Mouse (Mus musculus) layer of hippocampus, postnatal 14 days (tissue): ENCODE measurements around the gene Gng13. TPM values are rescaled to one million over a fixed set of nuclear protein-coding genes. Genes with fewer than 3 reads are reported as not detected.

ENCODE experiments used
- DNase-seq, 2 experiments: peaks; one replicate each; pipeline ENCODE4 v3.0.0; 2021 to 2022; ENCODE audit warnings: low spot score in 2 of 2, mixed read lengths in 1 of 2
- long read RNA-seq, 2 experiments: library from polyadenylated mRNA; stranded (forward); transcript quantifications; one replicate each; pipeline ENCODE4 v2.0.0; 2021
- total RNA-seq, 2 experiments: library from RNA; stranded (reverse); gene quantifications; 2 replicates each; pipeline ENCODE4 v1.2.3; 2021

Gene Gng13
- total RNA-seq: 100 to 1,000 TPM in 1 of 2 experiments, 10 to 100 TPM in 1; 78.0 to 103 TPM
- long read RNA-seq, experiment 1, transcript Gng13-201 (3 exons, 347 nt): major isoform, 10 of 13 reads
- long read RNA-seq, experiment 1, partial matches to known transcripts: 2 of 13 reads
- long read RNA-seq, experiment 1, other reads (novel, unspliced or antisense): 0 of 13 reads
- long read RNA-seq, experiment 2, transcript Gng13-201 (3 exons, 347 nt): major isoform, 43 of 46 reads
- long read RNA-seq, experiment 2, partial matches to known transcripts: 3 of 46 reads
- long read RNA-seq, experiment 2, other reads (novel, unspliced or antisense): 0 of 46 reads

DNA sequence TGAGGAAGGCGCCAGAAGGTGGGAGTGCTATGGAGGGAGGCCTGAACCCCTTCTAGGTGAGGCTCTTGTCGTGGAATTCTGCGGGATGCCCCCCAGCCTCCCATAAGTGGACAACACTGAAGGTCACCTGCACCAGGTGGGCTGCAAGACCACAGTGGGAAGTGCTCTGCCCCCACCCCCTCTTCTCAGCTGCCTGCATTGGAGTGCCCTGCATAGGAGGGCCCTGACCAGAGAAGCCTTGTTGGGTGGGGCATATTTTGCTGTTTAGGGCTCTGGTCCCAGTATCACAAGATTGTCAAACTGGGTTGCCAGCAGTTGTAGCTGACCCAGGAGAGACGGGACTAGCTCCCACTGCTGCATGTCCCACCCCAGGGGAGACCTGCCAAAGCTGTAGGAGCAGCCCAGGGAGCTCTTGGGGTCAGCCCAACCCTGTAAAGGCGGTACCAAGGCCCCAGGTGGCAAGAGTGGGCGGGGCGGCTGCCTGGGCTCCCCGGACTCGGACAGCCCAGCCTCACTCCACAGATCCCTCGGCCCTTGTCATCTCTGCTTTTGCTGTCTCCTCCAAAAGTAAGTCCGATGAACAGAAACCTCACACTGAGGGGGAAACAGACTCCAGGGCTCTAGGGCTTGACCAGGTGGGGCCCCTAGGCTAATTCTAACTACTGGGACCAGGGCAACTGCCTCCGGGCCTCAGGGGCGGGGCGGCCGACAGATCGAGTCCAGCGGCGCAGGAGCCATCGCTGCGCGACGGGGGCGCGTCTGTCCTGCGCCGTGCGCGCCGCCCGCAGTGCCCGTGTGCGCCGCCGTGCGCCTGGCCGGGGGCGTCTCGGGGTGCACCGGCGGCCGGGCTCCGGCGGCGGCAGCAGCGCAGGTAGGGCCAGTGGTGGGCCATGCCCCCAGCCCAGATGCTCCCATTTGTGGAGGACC is at the start of gene Gng13:
Gng13 (plus strand) TSS at position 461 of the 927 bp plus-strand sequence.
- DNase-seq: no peak

DNA sequence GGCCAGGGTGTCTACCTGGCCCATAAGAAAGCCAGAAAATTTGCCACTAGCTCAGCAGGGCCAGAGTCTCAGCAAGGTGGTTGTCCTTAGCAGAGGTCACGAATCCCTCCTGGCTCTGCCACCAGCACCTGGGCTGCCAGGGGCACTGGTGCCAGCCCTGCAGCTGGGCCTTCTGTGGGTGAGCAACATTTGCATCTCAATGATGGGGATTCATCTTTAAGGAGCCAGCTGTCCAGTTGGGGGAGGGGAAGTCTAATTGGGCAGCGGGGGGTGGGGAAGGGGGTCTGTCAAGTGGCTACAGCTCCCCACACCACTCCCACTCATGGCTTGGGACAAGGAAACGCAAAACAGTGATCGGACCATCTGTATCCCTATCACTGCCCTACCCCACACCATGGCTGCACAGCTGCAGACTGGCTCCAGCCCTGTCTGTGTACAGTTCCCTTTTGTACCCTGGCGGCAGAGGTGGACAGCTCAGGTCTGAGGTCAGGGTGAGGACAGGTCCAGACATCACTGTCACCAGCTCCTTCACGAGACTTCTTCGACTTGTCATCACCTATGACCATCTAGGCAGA is 48.4 kb upstream of the Gng13 start:
- peak in 1 of 2 experiments; percentile 52 for DNase-seq

DNA sequence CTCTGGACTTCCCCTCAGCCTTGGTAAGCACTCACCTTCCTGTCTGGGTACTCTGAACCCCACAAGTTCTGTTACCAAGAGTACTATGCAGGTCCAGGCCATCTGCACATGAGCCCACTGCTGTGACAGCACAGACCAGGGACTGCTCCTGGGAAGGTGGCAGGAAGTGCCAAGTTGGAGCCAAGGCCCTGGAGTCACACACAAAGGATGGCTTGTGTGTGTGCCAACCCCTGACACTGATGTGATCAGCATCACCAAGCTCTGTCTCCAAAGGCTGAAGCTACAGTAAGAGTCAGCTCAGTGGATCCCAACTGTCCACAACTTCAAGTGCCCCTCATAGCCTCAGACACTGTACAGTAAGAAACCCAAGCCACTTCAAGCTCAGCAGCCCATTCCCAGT is 44.0 kb upstream of the Gng13 start:
- no peak for DNase-seq

DNA sequence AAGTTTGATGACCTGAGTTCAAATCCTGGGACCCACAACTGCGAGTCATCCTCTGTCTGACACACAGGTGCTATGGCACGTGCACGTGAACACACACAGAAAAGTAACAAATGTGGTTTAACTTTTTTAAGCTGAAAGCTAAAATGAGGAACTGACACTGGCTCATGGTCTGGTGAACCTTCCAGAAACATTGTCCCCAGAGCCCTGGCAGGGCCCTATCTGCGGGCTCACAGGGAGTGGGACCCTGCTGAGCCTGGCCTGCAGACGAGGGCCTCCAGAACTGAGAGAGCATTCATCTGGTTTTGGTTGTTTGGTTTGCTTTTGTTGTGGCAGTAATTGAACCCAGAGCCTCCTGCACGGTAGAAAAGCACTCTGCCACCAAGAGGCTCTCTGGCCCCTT is 39.0 kb upstream of the Gng13 start:
- no peak for DNase-seq

DNA sequence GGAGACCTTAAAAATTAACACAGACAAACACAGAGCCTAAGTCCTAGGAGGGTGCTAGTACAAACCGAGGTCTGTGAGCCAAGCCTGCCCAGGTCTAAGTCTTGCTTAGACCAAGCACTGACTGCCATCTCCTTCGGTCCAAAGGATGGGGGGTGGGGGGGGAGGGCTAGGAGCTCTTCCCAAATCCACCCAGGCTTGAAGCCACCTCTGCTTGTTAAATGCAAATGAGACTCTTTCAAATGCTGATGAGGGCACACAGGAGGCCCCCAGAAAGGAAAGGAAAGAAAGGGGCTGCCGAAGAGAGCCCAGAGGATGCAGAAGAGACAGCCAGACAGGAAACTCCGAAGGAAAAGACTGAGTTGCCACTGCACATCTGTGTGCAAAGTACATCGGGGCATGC is 37.2 kb upstream of the Gng13 start:
- no peak for DNase-seq

DNA sequence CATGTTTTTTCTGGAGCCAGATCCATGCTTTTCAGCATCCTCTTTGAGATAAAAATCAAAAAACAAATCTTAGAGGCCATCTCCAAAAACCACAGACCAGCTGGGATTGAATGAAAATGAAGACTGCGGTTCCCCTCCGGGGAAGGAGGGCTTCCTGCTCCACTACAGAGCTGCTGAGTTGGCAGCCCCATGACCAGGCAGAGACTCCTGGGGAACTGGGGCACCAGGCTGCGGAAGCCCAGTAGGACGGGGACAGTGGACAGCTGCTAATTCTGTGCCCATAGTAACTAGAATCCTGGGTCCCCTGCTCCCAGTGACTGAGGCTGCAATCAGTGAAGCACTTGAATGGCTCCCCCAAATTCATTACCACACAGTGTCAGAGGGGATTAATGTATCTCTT is 35.3 kb upstream of the Gng13 start:
- DNase-seq: no peak

DNA sequence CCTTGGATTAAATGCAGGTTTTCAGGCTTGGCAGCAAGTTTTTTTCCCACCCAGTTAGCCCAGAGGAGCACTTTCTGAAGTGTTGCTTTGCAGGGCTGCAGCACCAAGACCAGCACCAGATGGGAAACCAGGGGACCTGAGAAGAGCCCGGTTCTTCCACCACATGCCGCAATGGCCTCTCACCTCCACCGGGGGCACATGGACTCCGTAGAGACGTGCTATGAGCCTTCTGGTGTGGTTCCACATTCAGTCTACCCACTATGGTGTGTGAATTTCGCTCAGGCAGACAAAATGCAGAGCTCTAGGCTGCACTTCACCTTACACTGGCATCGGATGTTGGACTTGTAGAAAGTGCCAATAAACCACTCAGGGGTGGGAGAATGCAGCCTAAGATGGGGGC is 30.6 kb upstream of the Gng13 start:
- no peak for DNase-seq

DNA sequence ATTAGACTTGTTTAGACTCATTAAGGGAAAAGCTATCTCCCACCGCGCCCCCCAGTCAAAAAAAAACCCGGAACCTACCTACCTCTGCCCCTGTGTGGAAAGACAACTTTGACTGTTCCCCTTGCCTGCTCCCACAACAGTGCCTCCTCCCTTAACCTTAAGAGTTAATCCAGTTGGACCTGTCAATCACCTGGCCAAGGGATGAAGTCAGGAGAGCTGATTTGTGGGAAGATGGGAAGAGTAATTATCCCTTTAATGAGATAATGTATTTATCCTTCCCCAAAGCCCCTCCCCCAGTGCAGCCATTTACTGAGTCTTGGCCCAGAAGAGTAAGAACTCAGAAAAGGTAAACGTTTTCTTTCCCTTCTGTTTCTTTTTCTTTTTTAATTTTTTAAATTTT is 28.0 kb upstream of the Gng13 start:
- no peak for DNase-seq

DNA sequence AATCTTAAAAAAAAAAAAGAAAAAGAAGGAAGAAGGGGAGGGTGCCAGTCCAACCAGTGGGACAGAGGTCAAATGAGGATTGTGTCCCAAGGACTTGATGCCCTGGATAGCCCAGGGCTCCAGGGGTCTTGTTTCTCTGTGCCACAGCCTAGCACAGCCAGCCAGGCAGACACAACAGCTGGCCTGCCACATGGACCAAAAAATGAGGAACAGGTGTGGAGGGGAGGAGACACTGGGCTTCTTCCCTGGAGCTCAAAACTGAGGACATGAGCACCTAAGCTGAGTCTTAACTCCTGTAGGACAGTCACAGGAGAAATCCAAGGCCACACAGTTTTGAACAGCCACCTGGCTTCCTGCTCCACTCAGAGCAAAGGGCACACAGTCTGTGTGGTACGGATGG is 20.7 kb upstream of the Gng13 start:
- no peak for DNase-seq

DNA sequence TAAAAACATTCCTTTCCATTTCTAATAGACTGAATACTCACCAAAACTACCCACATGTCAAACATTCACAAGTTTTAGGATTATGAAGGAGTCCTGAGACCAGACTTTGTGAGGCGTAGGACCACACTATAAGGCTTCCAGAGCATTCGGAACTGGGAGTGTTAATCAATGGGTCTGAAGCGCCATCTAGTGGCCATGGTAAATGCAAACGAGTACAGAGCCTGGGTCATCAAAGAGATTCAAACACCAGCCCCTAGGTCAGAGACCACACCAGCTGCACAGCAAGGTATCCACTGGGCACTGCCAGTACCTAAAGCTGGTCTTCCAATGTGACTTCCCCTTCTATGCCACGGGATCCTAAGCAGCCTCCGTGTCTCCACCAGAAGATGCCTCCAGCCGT is 18.5 kb upstream of the Gng13 start:
- DNase-seq: peak; percentile 77 to 90

DNA sequence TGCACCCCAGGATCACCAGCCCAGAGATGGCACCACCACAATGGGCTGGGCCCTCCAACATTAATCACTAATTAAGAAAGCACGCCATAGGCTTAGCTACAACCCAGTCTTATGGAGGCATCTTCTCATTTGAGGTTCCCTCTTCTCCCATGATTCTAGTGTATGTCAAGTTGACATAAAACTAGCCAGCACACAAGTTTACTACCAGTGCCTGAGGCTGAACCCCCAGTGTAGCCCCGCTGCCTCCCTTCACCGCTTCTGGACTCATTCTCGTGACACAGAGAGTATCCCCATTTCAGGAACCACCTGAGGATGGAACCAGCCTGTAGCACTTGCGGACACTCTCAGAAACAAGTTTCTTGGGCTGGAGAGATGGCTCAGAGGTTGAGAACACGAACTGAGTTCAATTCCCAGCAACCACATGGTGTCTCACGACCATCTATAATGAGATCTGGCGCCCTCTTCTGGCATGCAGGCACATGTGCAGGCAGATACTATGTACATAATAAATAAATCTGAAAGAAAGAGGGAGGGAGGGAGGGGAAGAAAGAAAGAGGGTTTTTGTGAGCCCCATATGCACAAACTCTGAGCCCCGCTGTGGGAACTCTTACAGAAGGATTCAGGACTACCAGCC is 16.0 kb upstream of the Gng13 start:
- DNase-seq: no peak

DNA sequence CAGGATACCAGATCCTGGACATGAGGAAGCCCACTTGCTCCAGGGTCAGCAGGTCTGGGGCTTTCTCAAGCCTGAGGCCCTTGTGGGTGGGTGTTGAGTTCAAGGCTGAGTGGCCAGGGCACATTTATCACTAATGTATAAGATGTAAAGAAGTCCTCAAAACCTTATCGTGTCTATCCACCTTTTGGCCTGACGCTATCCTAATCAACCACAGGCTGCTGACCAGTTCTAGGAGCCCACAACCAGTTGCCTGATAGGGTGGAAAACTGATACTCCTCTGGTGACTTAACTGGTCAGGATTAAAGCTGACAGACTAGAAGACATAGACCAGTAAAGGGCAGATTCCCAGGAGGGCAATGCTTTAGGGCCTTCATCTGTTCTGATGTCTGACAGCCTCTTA is 7.0 kb upstream of the Gng13 start:
- DNase-seq: no peak

DNA sequence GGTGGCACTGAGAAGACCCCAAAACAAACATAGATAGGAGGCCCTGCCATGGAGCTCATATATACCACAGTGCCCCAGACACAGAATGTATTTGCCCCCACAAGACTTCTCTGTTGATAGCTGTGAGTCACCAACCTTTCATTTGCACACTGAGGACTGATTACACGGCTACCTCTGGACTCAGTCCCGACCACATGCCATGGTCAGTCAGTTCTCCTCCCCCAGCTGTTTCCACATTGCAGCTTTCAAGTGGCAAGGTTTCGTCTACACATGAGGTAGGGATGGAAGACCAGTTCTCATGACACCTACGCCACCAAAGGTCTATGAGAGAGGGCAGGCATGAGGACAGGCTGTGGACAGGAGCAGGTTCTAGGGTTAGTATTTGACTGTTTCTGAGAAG is 5.8 kb upstream of the Gng13 start:
- DNase-seq: no peak

DNA sequence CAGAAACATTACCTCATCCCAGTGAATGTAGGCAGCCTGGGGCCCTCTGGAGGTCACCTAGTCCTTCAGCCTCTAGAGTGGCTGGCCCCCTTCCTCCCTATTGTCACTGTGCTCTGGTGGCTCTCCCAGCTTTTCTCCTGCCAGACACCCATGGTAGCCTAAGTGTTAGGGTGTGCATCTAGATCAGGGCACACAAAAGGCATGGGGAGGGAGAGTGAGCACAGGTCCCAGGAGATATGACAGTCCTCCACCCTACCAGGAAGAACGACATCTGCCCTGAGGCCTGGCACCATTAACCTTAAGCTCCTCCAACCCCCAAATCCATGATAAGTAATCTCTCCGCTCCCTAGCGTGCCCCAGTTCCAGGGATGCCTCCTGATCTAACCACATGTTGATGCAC is 1.3 kb upstream of the Gng13 start:
- DNase-seq: no peak

DNA sequence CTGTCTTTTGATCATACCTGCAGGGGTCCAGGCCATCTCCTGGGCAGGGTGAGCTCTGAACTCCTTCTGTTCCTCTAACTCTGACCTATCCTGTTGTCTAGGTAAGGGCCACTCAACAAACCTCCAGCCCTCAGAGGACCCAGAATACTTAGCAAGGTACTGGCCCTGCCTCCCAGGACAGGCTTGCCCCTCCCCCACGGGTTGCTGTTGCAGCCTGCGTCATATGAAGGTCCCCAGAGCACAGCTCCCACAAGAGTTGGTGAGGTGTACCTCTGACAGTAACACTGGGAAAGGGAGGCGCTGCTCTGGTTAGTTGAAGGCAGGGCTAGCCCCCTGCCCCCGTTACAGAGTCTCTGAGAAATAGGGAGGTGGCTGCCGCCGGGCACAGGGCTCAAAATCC is 841 bp upstream of the Gng13 start:
- DNase-seq: no peak

DNA sequence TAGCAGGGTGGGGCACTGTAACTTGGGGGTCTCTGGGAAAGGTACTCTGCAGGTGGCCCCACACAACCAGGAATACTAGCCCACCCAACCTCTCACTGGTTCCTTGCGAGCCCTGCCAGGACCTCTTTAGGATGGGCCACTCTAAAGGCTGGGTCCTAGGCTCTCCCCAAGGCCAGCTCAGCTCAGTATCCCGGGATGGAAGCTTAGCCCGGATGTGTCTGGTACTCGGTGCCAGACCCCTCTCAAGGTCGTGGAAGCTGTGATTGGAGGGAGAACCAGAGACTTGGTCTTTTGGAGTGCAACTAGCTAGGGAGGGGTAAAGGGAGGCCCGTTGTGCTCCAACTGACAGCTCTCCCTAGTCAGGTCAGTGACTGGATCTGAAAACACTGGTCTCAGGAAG is 720 bp downstream of the Gng13 start:
- no peak for DNase-seq

DNA sequence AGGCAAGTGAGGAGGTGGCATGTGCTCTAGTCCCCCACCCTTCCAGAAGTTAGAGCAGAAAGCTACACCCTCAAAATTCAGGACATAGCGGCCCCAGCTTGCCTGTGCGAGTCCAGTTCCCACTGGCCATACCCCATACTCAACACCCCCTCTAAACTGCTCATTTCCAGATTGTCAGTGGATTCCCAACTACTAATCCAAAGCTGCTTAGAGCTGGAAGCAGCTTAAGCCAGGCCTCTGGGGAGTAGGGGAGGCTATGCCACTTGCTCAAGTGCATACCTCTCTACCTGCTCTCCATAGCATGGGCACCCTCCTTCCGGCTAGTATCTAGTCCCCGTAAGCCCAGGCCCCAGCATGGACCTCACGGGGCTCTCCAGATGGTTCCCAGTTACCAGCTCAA is 4.5 kb downstream of the Gng13 start:
- no peak for DNase-seq

DNA sequence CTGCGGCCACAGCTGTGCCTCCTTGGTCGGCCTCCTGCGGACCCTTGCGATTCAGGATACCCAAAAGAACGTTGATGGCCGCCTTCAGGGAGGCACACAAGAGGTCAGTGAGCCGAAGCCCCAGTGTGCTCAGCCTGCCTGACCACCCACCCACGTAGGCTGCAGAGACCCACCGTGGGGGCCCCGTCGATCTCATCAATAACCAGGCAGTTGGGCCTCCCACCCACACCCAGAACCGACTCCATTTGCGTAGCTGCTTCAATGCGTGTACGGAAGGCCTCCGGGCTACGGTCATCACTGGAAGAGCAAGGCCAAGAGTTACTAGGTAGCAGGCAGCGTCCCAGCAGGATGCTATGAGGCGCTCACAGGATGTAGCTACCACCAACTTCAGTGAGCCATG is 6.5 kb downstream of the Gng13 start:
- DNase-seq: no peak

DNA sequence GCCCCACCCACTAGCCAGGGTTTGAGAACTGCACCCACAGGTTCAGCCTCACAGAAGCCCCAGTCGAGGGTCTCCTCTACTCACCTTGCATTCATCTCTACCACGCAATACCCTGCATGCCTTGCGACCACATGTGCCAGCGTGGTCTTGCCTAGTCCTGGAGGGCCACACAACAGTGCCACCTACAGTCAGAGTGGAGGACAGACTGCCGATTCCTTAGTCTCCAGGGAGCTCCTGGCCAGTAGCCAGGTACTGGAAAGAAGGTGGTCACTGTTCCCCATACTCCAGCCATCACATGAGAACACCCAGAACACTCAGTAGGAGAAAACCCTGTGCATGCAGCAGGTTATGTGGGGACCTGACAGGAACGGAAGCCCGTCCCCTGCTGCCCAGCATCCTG is 6.9 kb downstream of the Gng13 start:
- DNase-seq: no peak

DNA sequence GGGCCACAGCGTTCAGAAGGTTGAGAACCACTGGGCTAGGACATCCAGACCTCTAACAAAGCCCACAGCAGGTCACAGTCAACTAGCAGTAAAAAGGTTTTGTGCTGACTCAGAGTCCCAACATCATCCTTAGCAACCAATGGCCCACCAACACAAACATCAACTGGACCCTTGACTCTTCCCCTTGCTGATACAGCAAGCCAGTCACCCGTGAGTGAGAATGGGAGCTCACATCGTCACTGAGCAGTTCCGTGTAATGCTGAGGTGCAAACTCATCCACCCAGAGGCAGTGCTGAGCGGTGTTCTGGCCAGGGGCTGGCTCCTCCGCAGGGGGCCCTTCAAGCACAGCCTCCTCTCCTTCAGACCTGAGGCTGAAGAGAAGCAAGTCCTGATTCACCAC is 8.3 kb downstream of the Gng13 start:
- DNase-seq: no peak

DNA sequence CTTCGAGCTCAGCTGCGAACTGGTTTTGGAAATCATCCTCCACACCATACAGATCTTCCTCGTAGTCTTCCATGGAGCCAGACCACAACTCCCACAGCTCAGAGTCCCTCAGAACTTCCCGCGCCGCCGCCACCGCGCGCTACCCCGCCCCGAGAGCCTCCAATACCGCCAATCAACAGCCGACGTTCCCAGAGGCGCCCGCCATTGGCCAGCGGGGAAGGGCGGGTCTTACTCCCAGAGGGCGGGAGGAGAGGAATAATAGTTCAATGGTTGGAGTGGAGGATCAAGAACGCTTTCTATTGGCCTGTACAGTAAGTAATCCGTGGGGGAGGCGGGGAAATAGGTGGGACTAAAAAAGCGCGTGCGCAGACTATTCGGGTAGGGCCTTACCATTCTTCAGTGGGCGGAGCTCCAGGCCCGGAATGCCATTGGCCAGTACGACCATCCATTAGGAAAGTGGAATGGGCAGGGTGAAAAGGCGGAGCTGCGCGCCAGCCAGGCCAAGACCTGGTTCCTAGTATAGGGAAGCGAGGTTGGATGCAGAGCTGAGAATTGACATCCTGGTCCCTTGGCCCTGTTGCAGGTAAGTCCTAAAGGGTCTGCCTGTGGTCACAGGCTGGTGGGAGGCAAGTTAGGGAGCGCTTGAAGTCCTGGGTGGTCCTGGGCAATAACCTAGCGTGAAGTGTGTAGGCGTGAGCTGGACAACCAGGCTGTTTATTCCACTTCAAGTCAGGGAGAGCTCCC is 10.5 kb downstream of the Gng13 start, which contains the start of the genes Chtf18 and Rpusd1:
Chtf18 (minus strand) TSS at position 155 of the 744 bp plus-strand sequence.
Rpusd1 (plus strand) TSS at position 406 of the 744 bp plus-strand sequence.
- peak; percentile 98 to 100 for DNase-seq
